Mouse (Mus musculus): ENCODE results near the gene Ago3. TPM values are rescaled to one million over a fixed set of nuclear protein-coding genes. Genes with fewer than 3 reads are reported as not detected.

Gene Ago3
- polyA plus RNA-seq, 1 experiment from 2014 or later = 11.9 TPM

DNA sequence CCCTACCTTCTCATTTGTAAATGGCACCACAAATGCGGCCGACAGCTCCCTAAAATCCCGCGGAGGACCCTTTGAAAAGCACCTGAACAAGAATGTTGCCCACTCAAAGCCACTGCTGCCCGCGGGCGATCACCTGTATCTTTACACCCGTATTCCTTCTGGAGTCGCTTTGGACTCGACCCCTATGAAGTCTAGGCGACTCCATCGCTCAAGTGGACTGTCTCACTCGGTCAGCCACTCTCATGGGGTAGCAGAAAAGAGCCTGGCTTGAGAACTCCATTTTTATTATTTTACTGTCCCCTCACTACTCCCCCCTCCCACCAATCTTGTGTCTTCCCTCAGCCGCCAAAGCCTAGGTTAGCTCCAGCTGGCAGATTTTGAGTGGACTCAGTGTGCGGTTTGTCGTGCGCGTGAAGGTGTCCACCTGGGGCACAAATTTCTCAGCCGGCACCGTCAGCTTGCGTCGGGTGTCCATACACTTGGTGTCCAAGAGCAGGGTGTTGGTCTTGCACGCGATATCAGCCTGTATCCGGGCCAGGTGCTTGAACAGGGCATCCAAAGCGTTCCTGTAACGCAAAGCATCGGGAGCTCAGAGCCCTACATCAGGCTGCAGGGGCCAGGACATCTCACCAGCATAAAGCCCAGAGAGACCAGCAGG, 107.4 kb downstream of the Ago3 start:
- Histone ChIP-seq H3K27ac (replicated peaks; ENCODE audit: low read depth, low read length) (no peak overlapping the region), H3K27me3 (replicated peaks; ENCODE audit: control insufficient read depth, insufficient read depth, low read length) (peaks cover 6% of the 10 kb centered on the region; the same call in 1 of the 2 replicates), H3K36me3 (ENCODE audit: control insufficient read depth, insufficient read depth, low read length) (peaks cover 17% of the 10 kb centered on the region), H3K9ac (ENCODE audit: low read depth, low read length) (peak overlapping the region; percentile 81), H3K9me3 (ENCODE audit: control insufficient read depth, low read length) (no peaks in the 10 kb centered on the region), H3K4me3 (ENCODE audit: low read depth, low read length) (peak overlapping the region; percentile 75), H3K4me1 (ENCODE audit: control insufficient read depth, insufficient read depth, low read length) (peaks cover 26% of the 10 kb centered on the region), H3K4me2 (ENCODE audit: low read depth, low read length) (peak overlapping the region; percentile 63)
- 58% methylated on average over 28 of the region's 28 CpGs for WGBS
- ATAC-seq (ENCODE audit: low read depth) = no peak
- DNase-seq (ENCODE audit: low spot score) = no peak

DNA sequence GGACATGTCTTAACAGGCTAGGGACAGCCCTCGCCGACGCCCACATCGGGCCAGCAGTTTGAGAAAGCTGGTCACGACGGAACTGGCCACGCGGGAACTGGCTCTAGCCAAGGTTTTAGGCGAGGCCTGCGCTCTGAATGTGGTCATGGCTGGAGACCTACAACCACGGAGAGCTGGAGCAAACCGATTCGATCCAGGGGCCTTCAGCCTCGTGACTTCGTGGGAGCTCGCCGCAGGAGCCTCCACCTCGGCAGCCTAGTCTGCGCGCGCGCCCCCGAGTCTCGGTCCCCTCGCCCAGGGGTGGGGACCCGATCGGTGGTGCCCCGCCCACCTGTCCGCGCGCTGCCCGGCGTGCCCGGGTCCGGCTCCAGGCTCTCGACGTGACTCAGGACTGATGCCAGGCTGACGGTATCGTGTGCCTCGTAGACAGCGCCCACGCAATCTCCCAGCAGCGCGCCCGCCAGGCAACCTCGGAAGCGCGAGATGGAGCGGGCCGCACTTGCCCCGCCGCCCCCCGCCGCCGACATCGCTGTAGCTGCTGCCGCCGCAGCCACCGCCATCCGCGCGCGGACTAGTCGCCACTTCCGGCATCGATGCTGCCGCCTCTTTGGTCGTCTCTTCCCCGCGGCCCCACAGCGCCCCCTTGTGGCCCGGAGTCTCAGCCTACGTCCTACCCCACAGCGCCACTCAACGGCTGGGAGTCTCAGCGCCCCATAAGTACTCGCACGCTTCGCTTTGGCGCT, 108.1 kb downstream of the Ago3 start, which contains the start of gene Adprhl2:
Gene Adprhl2 (minus strand): TSS at position 593 of the 743 bp plus-strand sequence.
- peak within 1 kb of the TSS; percentile 81 for H3K9ac ChIP-seq (ENCODE audit: low read depth, low read length)
- DNase-seq (ENCODE audit: low spot score) = peak; percentile 97
- under 1% methylated on average over 51 of the region's 80 CpGs for WGBS

DNA sequence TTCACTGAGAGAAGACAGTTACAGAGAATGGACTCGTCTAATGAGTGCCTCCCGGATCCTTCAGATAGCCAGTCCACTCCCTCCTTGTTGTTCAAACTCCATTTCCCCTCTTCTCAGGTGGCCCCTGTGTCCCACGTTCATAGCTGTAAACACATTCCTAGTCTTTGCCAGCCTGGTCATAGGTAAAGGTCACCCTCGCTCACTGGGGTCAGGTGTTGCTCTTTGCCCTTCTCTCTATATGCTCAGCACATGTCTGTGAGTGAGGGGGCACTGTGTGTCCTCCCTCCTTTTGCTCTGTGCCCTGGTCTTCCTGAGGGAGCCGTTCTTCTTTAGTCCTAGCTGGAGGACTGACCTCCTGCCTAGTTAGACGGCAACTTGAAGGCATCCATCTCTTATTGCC, 109.5 kb downstream of the Ago3 start:
- Histone ChIP-seq H3K4me2 (ENCODE audit: low read depth, low read length) (no peak overlapping the region), H3K27ac (replicated peaks; ENCODE audit: low read depth, low read length) (no peak overlapping the region), H3K27me3 (replicated peaks; ENCODE audit: control insufficient read depth, insufficient read depth, low read length) (peaks cover 2% of the 10 kb centered on the region; the same call in 1 of the 2 replicates), H3K9me3 (ENCODE audit: control insufficient read depth, low read length) (no peaks in the 10 kb centered on the region), H3K36me3 (ENCODE audit: control insufficient read depth, insufficient read depth, low read length) (peaks cover 33% of the 10 kb centered on the region), H3K9ac (ENCODE audit: low read depth, low read length) (no peak overlapping the region), H3K4me3 (ENCODE audit: low read depth, low read length) (no peak overlapping the region), H3K4me1 (ENCODE audit: control insufficient read depth, insufficient read depth, low read length) (peaks cover 21% of the 10 kb centered on the region)
- DNase-seq (ENCODE audit: low spot score) (no peak), ATAC-seq (ENCODE audit: low read depth) (no peak)
- WGBS = 83% methylated on average over 6 of the region's 6 CpGs

More for the DNA sequence above, 108.1 kb downstream of the Ago3 start, which contains the start of gene Adprhl2:
- peaks cover 6% of the 10 kb centered on the region; the same call in 1 of the 2 replicates for H3K27me3 ChIP-seq (replicated peaks; ENCODE audit: control insufficient read depth, insufficient read depth, low read length)
- H3K4me1 ChIP-seq (ENCODE audit: control insufficient read depth, insufficient read depth, low read length) = peaks cover 26% of the 10 kb centered on the region
- H3K36me3 ChIP-seq (ENCODE audit: control insufficient read depth, insufficient read depth, low read length) = peaks cover 24% of the 10 kb centered on the region
- ATAC-seq (ENCODE audit: low read depth) = peak; percentile 86
- H3K27ac ChIP-seq (replicated peaks; ENCODE audit: low read depth, low read length) = peak within 1 kb of the TSS; percentile 81
- no peaks in the 10 kb centered on the region for H3K9me3 ChIP-seq (ENCODE audit: control insufficient read depth, low read length)
- H3K4me3 ChIP-seq (ENCODE audit: low read depth, low read length) = peak within 1 kb of the TSS; percentile 75
- peak within 1 kb of the TSS; percentile 63 for H3K4me2 ChIP-seq (ENCODE audit: low read depth, low read length)

- no peaks in the 10 kb centered on the region for H3K9me3 ChIP-seq (ENCODE audit: control insufficient read depth, low read length)
- H3K4me2 ChIP-seq (ENCODE audit: low read depth, low read length) = no peak overlapping the region
- ATAC-seq (ENCODE audit: low read depth) (no peak), DNase-seq (ENCODE audit: low spot score) (no peak)
- H3K27ac ChIP-seq (replicated peaks; ENCODE audit: low read depth, low read length) = no peak overlapping the region
- H3K27me3 ChIP-seq (replicated peaks; ENCODE audit: control insufficient read depth, insufficient read depth, low read length) = no peaks in the 10 kb centered on the region
- H3K4me1 ChIP-seq (ENCODE audit: control insufficient read depth, insufficient read depth, low read length) = peaks cover 38% of the 10 kb centered on the region
- H3K9ac ChIP-seq (ENCODE audit: low read depth, low read length) = no peak overlapping the region
- peaks cover 33% of the 10 kb centered on the region for H3K36me3 ChIP-seq (ENCODE audit: control insufficient read depth, insufficient read depth, low read length)
- no peak overlapping the region for H3K4me3 ChIP-seq (ENCODE audit: low read depth, low read length)
- WGBS = 88% methylated on average over 13 of the region's 13 CpGs
Measured at GRCm38 (mm10) chr4:126316443-126317040, 112.8 kb downstream of the Ago3 start.

DNA sequence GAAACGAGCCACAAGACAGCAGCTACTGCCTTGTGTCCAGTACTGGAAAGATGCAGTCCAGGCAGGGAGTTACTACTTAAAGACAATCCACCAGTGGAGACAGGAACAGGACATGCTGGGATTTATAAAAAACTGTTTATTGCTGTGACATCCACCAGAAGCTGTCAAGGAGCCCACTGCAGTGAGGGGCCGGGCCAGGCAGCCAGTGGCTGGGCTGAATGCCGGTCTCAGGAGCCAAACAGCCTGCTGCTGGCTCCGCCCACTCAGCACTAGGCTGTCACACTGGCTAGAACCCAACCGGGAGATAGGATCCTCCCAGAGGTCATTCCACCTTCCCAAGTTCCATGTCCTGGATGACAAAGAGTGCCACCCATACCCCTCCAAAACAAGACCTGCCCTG, 113.4 kb downstream of the Ago3 start:
- no peak overlapping the region for H3K27ac ChIP-seq (replicated peaks; ENCODE audit: low read depth, low read length)

GRCm38 (mm10) chr4:126314393-126314792, 115.0 kb downstream of the Ago3 start:
- H3K27ac ChIP-seq (replicated peaks; ENCODE audit: low read depth, low read length) = peak overlapping the region; percentile 83
- WGBS = 16% methylated on average over 10 of the region's 10 CpGs
- H3K4me3 ChIP-seq (ENCODE audit: low read depth, low read length) = no peak overlapping the region
- peaks cover 38% of the 10 kb centered on the region for H3K36me3 ChIP-seq (ENCODE audit: control insufficient read depth, insufficient read depth, low read length)
- ATAC-seq (ENCODE audit: low read depth) (peak; percentile 66), DNase-seq (ENCODE audit: low spot score) (peak; percentile 91)
- H3K4me2 ChIP-seq (ENCODE audit: low read depth, low read length) = no peak overlapping the region
- H3K27me3 ChIP-seq (replicated peaks; ENCODE audit: control insufficient read depth, insufficient read depth, low read length) = no peaks in the 10 kb centered on the region
- no peak overlapping the region for H3K9ac ChIP-seq (ENCODE audit: low read depth, low read length)
- H3K4me1 ChIP-seq (ENCODE audit: control insufficient read depth, insufficient read depth, low read length) = peaks cover 32% of the 10 kb centered on the region
- no peaks in the 10 kb centered on the region for H3K9me3 ChIP-seq (ENCODE audit: control insufficient read depth, low read length)

More for the DNA sequence above, 113.4 kb downstream of the Ago3 start:
- no peak for DNase-seq (ENCODE audit: low spot score)
- no peak overlapping the region for H3K4me2 ChIP-seq (ENCODE audit: low read depth, low read length)
- no peaks in the 10 kb centered on the region for H3K27me3 ChIP-seq (replicated peaks; ENCODE audit: control insufficient read depth, insufficient read depth, low read length)
- H3K4me3 ChIP-seq (ENCODE audit: low read depth, low read length) = no peak overlapping the region
- H3K36me3 ChIP-seq (ENCODE audit: control insufficient read depth, insufficient read depth, low read length) = peaks cover 33% of the 10 kb centered on the region
- H3K4me1 ChIP-seq (ENCODE audit: control insufficient read depth, insufficient read depth, low read length) = peaks cover 38% of the 10 kb centered on the region
- WGBS = 53% methylated on average over 3 of the region's 5 CpGs
- no peaks in the 10 kb centered on the region for H3K9me3 ChIP-seq (ENCODE audit: control insufficient read depth, low read length)
- no peak overlapping the region for H3K9ac ChIP-seq (ENCODE audit: low read depth, low read length)
- ATAC-seq (ENCODE audit: low read depth) = no peak

DNA sequence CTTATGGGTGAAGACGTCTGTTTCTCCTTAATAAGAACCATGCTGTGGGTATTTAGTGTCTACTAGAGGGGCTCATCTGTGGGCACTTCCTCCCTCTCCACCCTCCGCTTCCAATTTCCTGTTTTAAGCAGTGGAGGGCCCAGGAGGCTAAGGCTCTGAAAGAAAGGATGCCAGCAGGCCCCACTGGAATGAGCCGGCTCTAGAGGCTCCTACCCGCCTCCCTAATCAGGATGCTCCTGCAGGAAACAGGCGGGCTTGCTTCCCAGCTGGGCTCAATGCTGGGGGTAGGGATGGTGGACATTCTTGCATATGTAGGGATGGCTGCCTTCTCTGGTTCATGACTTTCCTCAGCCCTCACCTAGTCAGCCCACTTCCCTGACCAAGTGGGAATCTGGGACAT, 116.2 kb downstream of the Ago3 start:
- ATAC-seq (ENCODE audit: low read depth) (no peak), DNase-seq (ENCODE audit: low spot score) (peak; percentile 67)
- Histone ChIP-seq H3K9me3 (ENCODE audit: control insufficient read depth, low read length) (no peaks in the 10 kb centered on the region), H3K27ac (replicated peaks; ENCODE audit: low read depth, low read length) (peak overlapping the region; percentile 83), H3K4me3 (ENCODE audit: low read depth, low read length) (no peak overlapping the region), H3K4me2 (ENCODE audit: low read depth, low read length) (no peak overlapping the region), H3K36me3 (ENCODE audit: control insufficient read depth, insufficient read depth, low read length) (peaks cover 33% of the 10 kb centered on the region), H3K9ac (ENCODE audit: low read depth, low read length) (peak overlapping the region; percentile 39; the same call in 1 of the 2 replicates), H3K4me1 (ENCODE audit: control insufficient read depth, insufficient read depth, low read length) (peaks cover 32% of the 10 kb centered on the region), H3K27me3 (replicated peaks; ENCODE audit: control insufficient read depth, insufficient read depth, low read length) (no peaks in the 10 kb centered on the region)
- 18% methylated on average over 5 of the region's 5 CpGs for WGBS

GRCm38 (mm10) chr4:126311566-126312200, 117.7 kb downstream of the Ago3 start:
- Histone ChIP-seq H3K4me3 (ENCODE audit: low read depth, low read length) (no peak overlapping the region), H3K27ac (replicated peaks; ENCODE audit: low read depth, low read length) (peak overlapping the region; percentile 83), H3K9ac (ENCODE audit: low read depth, low read length) (no peak overlapping the region), H3K27me3 (replicated peaks; ENCODE audit: control insufficient read depth, insufficient read depth, low read length) (no peaks in the 10 kb centered on the region), H3K4me2 (ENCODE audit: low read depth, low read length) (no peak overlapping the region), H3K36me3 (ENCODE audit: control insufficient read depth, insufficient read depth, low read length) (peaks cover 18% of the 10 kb centered on the region), H3K9me3 (ENCODE audit: control insufficient read depth, low read length) (no peaks in the 10 kb centered on the region), H3K4me1 (ENCODE audit: control insufficient read depth, insufficient read depth, low read length) (peaks cover 32% of the 10 kb centered on the region)
- no peak for ATAC-seq (ENCODE audit: low read depth)
- WGBS = 88% methylated on average over 10 of the region's 16 CpGs
- no peak for DNase-seq (ENCODE audit: low spot score)

All from embryonic facial prominence, embryonic 14.5 days (tissue).